Mouse (Mus musculus) spleen, adult 10 weeks (tissue): ENCODE measurements around the gene Nudcd3. TPM values are rescaled to one million over a fixed set of nuclear protein-coding genes. Genes with fewer than 3 reads are reported as not detected.

Source experiments
- polyA plus RNA-seq: library from polyadenylated mRNA; stranded (reverse); fragments of 350-450 nt; fragmentation: Illumina TruSeq; extraction: RNeasy Lipid Tissue Mini Kit (QIAGEN cat#74804); gene quantifications from one replicate; pipeline ENCODE4 v1.2.3, GENCODE M21; 2015; ENCODE audit warnings: low replicate concordance; ENCODE audit not compliant: insufficient read depth

Gene Nudcd3
- polyA plus RNA-seq, result 53.1 TPM

GRCm38 (mm10) chr11:6200087-6200569 lies at the start of gene Nudcd3:
Nudcd3 (minus strand) TSS chr11:6200415.

GRCm38 (mm10) chr11:6230012-6230411 lies 29.8 kb upstream of the Nudcd3 start, which contains the start of gene Npc1l1:
Npc1l1 (minus strand) TSS chr11:6230143.

GRCm38 (mm10) chr11:6199410-6200086 lies 667 bp downstream of the Nudcd3 start, which contains the start of gene A730071L15Rik:
A730071L15Rik (plus strand) TSS chr11:6200029.

GRCm38 (mm10) chr11:6066176-6066575 lies 134.0 kb downstream of the Nudcd3 start, which contains the start of gene Camk2b:
Camk2b (minus strand) TSS chr11:6066362.

Other genes with a start within 250 kb of the Nudcd3 start
- 80.7 TPM for gene Ykt6, start 244.7 kb downstream of the Nudcd3 start, polyA plus RNA-seq
- gene Camk2b, start 134.1 kb downstream of the Nudcd3 start, polyA plus RNA-seq, result 2.5 TPM
- gene A730071L15Rik, start 386 bp downstream of the Nudcd3 start, polyA plus RNA-seq, result 0.48 TPM
- 0.08 TPM for gene Npc1l1, start 29.7 kb upstream of the Nudcd3 start, polyA plus RNA-seq
- 30.7 TPM for gene Ddx56, start 67.4 kb upstream of the Nudcd3 start, polyA plus RNA-seq
- gene Tmed4, start 74.5 kb upstream of the Nudcd3 start, polyA plus RNA-seq, result 35.0 TPM
- 80.6 TPM for gene Ogdh, start 91.2 kb upstream of the Nudcd3 start, polyA plus RNA-seq
- 28.3 TPM for gene Zmiz2, start 188.7 kb upstream of the Nudcd3 start, polyA plus RNA-seq
- gene Ppia, start 215.0 kb upstream of the Nudcd3 start, polyA plus RNA-seq, result 2,887 TPM
- gene H2afv, start 244.0 kb upstream of the Nudcd3 start, polyA plus RNA-seq, result 49.2 TPM